Mouse (Mus musculus) adrenal gland, postnatal 10 days (tissue): ENCODE measurements around the gene Asap2. TPM values are rescaled to one million over a fixed set of nuclear protein-coding genes. Genes with fewer than 3 reads are reported as not detected.

Source experiments
- DNase-seq: peaks from one replicate; pipeline ENCODE4 v3.0.0; 2021; ENCODE audit warnings: mixed read lengths
- total RNA-seq, 2 experiments: library from RNA; stranded (reverse); gene quantifications; 2 replicates each; pipeline ENCODE4 v1.2.3; 2021

Asap2 gene
- total RNA-seq, 2 experiments from 2014 or later, result 18.2 to 19.9 TPM

DNA sequence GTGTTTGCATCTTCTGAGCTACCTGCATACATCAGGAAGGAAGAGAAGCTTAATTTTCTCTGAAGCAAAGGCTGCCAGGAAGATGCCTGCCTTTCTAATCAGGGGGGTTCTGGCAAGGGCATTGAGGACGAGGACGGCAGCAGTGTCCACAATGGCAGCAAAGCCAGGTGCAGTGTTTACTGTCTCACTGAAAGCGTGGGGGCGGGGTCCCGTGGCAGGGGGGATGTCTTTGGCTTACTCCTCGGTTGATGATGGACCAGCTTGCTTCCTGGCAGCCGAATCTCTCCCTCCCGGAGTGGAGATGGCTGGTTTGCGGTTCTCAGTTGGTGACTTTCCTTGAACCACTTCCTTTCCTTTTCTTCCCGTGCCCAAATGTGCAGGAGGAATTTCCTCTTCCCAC is 142.3 kb downstream of the Asap2 start:
- DNase-seq, result peak; percentile 28

DNA sequence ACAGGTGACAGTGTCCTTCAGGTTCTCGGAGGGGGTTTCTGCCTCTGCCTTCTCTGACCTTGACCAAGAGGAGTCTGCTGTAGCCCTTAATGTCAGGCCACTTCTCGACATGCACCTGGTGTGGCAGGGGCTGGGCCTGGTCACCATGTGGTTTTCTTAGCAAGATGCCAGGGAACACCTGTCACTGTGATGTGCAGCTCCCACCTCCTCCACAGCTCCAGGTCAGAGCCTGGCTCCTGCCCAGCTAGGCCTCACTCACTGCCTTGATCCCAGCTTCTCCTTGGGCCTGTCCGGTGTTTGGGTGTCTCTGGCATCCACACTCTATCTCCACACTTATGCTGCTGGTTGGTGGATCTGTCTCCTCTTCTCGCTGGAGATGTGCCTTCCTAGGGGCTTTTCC is 142.8 kb downstream of the Asap2 start:
- DNase-seq, result no peak

GRCm38 (mm10) chr12:21133972-21134859 is 144.0 kb downstream of the Asap2 start:
- DNase-seq, result peak; percentile 39

GRCm38 (mm10) chr12:21135651-21136461 is 145.6 kb downstream of the Asap2 start:
- DNase-seq, result peak; percentile 55

- peak; percentile 72 for DNase-seq
These were observed 146.1 kb downstream of the Asap2 start for GRCm38 (mm10) chr12:21136462-21136751.

GRCm38 (mm10) chr12:21139560-21139959 is 149.3 kb downstream of the Asap2 start:
- peak; percentile 42 for DNase-seq

DNA sequence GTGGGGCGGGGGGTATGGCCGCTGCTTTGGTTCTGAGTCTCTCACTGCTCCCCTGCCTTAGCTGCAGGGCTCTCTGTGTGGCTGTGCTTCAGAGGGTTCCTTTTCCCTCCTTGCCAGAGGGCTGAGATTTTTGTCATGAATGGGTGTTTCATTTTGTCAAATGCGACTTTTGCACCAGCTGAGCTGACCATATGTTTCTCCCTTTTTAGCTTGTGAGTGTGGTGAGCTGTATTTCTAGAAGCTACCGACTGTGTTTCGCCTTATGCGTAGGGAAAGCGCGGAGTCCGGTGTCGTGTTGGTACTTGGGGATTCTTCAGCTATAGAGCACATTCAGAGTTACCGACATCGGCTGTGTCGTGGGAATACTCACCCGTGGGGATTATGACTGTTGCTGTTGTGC is 149.9 kb downstream of the Asap2 start:
- DNase-seq, result no peak

GRCm38 (mm10) chr12:21140741-21141308 is 150.6 kb downstream of the Asap2 start:
- no peak for DNase-seq

DNA sequence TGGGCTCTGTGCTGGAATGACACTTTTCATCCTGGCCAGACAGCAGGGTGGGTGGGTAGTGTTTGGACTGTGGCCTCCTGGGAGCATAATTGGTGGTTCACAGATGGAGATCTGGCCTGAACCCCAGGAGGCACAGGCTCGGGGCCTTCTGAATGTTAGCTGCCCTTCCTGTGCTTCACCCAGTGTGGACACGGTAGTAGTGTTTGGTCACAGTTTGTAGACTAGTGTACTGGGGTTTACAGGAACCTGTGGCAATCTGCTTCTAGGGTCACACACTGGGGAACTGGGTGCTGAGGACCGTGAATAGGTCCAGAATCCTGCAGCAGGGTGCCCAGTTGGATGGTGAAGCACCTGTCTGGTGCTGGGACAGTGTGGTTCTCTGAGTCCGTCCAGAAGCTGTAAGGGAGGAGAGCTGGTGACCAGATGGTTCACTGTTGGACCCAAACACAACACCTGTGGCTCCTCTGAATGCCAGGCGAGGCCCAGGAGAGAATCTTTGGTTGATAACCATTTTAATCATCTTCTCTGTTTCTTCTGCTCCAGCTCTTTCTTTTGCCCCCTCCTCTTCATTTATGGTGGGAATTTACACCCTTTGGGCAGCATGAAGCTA is 151.5 kb downstream of the Asap2 start:
- no peak for DNase-seq

DNA sequence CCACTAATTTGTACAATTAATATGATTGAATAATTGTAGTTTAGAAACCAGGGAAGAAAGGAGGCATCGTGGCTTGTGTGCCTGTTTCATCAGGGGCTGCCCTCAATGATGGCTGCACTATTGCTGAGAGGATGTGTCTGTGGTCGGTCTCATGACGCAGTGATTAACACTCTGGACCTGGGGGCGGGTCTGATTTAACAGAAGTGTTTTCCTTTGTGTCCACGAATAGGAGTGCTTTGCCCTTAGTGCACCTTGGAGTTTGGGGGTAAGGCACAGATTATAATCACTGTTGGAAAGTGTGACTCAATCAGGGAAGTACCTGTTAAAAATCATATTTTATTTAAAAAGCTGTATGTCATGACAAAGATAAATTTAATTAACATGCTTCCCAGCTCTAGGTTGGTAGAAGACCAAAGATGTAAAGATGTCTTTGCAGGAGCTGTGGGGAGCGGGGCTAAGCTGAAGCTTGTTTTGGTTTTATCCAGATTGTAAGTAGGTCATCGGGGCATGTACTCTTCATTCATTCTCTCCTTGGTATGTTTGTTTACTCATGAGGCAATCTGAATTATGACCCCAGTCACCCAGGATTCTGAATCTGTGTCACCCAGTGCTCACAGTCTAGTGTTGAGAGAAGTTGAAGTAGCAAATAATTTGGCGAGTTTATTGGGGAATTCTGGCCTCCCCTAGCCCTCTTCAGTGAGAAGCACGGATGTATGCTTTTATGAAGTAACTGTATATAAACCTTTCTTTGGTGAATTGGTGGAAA is 152.4 kb downstream of the Asap2 start:
- no peak for DNase-seq

DNA sequence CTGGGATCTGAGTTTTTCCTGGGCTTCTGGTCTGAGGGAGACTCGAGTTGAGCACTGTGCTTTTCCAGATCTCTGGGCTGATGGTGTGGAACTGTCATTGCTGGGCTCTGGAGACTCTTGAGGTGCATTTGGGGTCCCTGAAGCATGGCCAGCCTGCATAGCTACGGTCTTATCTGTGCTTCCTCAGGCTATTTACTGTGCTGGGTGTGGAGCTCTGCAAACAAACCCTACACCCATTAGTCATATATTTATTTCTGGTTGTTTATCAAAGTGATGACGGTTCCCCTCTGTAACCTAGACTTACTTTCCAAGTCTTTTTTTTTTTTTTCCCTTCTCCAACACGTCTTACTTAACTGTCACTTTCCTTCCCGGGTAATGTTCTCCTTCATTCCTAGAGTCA is 154.3 kb downstream of the Asap2 start:
- no peak for DNase-seq

DNA sequence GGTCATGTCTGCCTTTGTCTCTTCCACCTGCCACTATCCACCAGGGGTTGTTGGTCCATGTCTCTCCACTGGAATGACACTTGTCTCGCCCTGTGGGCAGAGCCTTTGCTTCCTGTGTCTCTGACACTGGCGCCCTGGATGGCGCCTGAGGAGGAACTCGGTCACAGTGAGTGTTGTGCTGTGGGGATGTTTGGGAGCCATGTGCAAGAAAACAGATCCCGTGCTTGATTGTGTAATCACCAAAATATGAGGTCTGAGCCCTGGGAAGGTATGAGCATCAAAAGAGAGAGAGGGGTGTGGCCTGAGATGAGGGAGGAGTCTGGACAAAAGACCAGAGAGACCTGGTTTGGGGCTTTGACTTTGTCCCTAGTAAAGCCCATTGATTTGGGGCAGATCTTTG is 154.8 kb downstream of the Asap2 start:
- no peak for DNase-seq

GRCm38 (mm10) chr12:21146826-21147225 is 156.6 kb downstream of the Asap2 start:
- DNase-seq, result peak; percentile 53

GRCm38 (mm10) chr12:21153279-21153707 is 163.0 kb downstream of the Asap2 start:
- no peak for DNase-seq

GRCm38 (mm10) chr12:21155062-21155461 is 164.8 kb downstream of the Asap2 start:
- no peak for DNase-seq

GRCm38 (mm10) chr12:21159304-21159703 is 169.0 kb downstream of the Asap2 start:
- DNase-seq, result no peak

GRCm38 (mm10) chr12:21160327-21160828 is 170.1 kb downstream of the Asap2 start:
- DNase-seq, result no peak

- no peak for DNase-seq
These were observed 171.6 kb downstream of the Asap2 start for GRCm38 (mm10) chr12:21161841-21162240.

DNA sequence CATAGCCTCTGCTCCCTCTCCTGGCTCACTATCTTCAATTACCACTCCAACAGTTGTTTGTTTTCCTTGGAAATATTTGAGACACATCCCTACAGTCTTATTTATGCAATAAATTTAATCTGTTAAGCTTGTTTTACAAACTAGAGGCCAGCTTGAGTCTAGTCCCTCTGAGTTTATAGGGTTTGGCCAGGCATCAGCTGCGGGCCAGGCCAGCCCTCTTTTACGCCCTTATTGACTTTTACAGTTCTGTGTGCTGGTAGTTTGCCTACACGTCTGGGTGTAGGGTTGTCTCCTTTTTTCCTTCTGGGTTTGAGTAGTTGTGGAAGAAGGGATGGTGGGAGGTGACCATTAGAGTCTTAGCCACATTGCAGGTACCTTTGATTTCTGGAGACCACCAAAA is 173.4 kb downstream of the Asap2 start:
- no peak for DNase-seq

- DNase-seq, result no peak
These were observed 174.0 kb downstream of the Asap2 start for GRCm38 (mm10) chr12:21164251-21164650.

DNA sequence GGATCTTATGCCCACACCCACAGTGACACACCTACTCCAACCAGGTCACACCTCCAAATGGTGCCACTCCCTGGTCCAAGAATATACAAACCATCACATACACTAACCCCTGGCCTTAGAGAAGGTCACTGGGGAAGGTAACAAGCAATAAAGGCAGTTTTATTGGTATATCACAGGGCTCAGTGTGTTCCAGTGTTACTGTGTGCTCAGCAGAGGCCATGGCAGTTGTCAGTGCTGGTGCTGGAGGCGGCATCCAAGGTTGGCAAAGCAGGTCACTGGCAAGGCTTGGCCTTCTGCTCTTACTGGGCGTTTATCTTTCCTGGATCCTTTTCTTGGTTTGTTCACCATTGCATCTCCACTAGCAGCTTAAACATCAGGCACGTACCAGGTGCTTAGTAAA is 174.9 kb downstream of the Asap2 start:
- DNase-seq, result no peak

DNA sequence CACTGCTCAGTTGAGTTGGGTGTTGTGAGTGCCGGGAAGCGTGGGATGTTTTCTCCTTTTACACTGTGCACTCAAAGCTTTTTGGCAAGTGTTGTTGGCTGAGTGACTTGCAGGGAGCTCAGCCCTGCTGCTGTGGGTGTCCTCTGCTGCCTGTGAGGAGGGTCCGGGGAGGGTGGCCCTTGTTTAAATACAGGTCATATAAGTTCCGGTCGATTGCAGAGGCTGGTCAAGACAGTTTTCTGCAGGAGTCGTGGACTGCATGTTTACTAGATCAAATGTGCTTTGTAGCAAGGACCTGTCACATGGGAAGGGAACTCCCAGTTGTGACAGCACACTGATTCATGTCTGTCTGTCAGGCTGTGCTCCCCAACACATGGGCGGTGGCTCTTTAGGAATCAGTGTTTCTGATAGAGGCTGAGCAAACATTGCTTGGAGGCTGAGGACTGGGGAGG is 175.7 kb downstream of the Asap2 start:
- peak; percentile 36 for DNase-seq
